Mouse (Mus musculus): ENCODE data around the gene Stab1. TPM values are rescaled to one million over a fixed set of nuclear protein-coding genes. Genes with fewer than 3 reads are reported as not detected.

Stab1 gene
- polyA plus RNA-seq, 1 experiment from 2014 or later = 43.7 TPM

DNA sequence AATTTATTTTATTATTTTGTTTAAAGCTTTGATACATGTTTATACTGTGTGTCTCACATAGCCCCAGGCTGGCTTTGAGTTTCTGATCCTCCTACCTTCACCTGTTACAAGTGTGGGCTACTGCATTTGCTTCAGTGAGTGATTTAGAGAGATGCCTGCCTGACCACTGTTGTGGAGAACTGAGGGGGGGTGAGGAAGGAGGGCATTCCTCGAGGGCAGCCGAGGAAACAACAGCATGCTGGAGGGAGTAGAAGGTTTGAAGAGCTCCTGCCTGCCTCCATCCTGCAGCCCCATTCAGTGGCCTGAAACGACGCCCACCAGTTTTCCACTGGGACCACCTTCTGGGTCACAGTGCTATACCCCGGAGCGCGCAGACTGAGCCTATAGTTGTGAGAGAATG, 3.0 kb downstream of the Stab1 start:
- no peak overlapping the region for H3K4me3 ChIP-seq
- peaks cover 6% of the 10 kb centered on the region for H3K36me3 ChIP-seq
- no peak for ATAC-seq (replicated peaks; ENCODE audit: insufficient number of reproducible peaks, insufficient read depth, low FRiP score, low read depth)
- H3K27ac ChIP-seq = no peak overlapping the region
- 0 out of 2 replicates have a peak overlapping the region, but pooled peaks have one; percentile 4 for H3K4me2 ChIP-seq
- H3K9ac ChIP-seq = no peak overlapping the region
- no peaks in the 10 kb centered on the region for H3K9me3 ChIP-seq (replicated peaks)
- 49% methylated on average over 7 of the region's 7 CpGs for WGBS
- peaks cover 5% of the 10 kb centered on the region; the same call in 1 of the 2 replicates for H3K27me3 ChIP-seq
- H3K4me1 ChIP-seq (replicated peaks) = peaks cover 50% of the 10 kb centered on the region

DNA sequence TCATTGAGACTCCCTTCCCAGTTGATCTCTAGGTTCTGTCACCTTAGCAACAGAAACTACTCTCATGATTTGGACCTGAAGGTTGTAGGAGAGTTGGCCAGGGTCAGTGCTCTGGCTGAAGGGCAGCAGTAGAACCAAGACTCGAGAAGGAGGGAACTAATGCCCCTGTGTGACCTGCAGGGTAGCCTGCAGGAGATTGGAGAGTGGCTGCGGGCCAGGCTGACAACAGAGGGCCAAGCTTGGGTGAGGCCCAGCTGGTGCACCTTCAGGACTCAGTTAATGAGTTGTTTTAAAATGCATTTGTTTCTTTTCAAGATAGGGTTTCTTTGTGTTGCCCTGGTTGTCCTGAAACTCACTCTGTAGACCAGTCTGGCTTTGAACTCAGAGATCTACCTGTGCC, 3.4 kb downstream of the Stab1 start:
- 62% methylated on average over 2 of the region's 2 CpGs for WGBS

DNA sequence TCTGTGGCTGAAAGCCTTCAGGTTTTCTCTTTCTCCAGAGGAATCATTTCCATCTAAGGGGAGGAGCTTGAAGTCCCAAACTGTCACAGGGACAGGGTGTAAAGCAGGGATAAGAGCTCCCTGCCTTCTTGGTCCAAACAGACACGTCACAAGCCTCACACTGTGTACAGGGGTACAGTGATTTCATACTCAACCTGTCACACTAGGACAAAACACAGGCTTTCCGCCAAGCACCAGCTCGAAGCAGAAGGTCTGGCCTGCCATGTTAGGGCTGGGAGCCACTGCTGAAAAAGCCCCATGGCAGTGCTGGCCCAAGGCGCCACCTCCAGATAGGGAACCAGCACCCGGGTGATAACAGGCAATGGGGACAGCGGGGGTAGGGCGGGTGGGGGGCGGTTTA, 4.4 kb downstream of the Stab1 start:
- Histone ChIP-seq H3K9me3 (replicated peaks) (no peaks in the 10 kb centered on the region), H3K36me3 (no peaks in the 10 kb centered on the region), H3K27me3 (peaks cover 5% of the 10 kb centered on the region; the same call in 1 of the 2 replicates), H3K4me1 (replicated peaks) (peaks cover 49% of the 10 kb centered on the region), H3K27ac (peak overlapping the region; percentile 25), H3K4me2 (no peak overlapping the region), H3K4me3 (no peak overlapping the region), H3K9ac (no peak overlapping the region)
- ATAC-seq (replicated peaks; ENCODE audit: insufficient number of reproducible peaks, insufficient read depth, low FRiP score, low read depth) = no peak; the same call in 1 of the 2 replicates
- WGBS = 29% methylated on average over 8 of the region's 8 CpGs

More for the DNA sequence above, 3.4 kb downstream of the Stab1 start:
- Histone ChIP-seq H3K9ac (no peak overlapping the region), H3K4me1 (replicated peaks) (peaks cover 54% of the 10 kb centered on the region), H3K36me3 (peaks cover 1% of the 10 kb centered on the region; the same call in 1 of the 2 replicates), H3K9me3 (replicated peaks) (no peaks in the 10 kb centered on the region), H3K27me3 (peaks cover 5% of the 10 kb centered on the region; the same call in 1 of the 2 replicates), H3K4me2 (no peak overlapping the region), H3K27ac (no peak overlapping the region), H3K4me3 (no peak overlapping the region)
- ATAC-seq (replicated peaks; ENCODE audit: insufficient number of reproducible peaks, insufficient read depth, low FRiP score, low read depth) = no peak

DNA sequence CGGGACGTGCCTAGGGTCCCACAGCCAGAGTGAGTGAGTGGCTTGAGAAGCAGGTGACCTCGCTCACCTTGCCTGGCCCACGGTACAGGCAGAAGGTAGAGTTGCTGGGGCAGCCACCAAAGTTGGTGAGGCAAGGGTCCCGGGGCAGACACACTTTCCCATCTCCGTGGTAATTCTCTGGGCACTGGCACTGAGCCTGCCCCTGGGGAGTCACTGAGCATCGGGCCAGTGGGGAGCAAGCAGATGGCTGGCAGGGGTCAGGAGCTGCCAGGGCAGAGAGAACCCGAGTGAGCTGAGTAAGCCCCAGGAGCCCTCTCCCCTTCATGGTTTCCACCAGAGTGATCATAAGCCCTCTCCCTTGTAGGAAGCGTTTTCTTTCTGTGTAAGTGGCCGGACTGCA, 6.8 kb downstream of the Stab1 start:
- Histone ChIP-seq H3K9ac (no peak overlapping the region), H3K4me3 (no peak overlapping the region), H3K4me1 (replicated peaks) (peaks cover 38% of the 10 kb centered on the region), H3K36me3 (no peaks in the 10 kb centered on the region), H3K27me3 (peaks cover 5% of the 10 kb centered on the region; the same call in 1 of the 2 replicates), H3K9me3 (replicated peaks) (no peaks in the 10 kb centered on the region), H3K27ac (no peak overlapping the region), H3K4me2 (no peak overlapping the region)
- ATAC-seq (replicated peaks; ENCODE audit: insufficient number of reproducible peaks, insufficient read depth, low FRiP score, low read depth) = no peak
- WGBS = 78% methylated on average over 10 of the region's 10 CpGs

DNA sequence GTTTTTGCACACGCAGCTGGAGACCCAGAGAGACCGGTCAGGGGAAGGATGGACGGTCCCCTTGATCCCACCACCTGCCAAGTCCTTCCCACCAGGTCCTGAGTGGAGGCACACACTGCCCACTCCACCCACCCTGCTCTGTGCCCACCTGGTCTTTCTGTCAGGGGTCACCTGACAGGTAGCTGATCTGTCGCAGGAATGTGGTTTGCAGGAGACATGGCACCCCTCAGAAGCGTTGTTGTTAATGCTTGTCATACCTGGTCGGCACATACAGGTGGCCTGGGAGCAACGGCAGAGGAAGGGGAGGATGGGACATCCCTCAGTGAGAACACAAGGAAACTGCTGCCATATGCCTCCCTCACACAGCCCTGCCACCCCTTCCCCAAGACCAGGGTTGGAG, 7.2 kb downstream of the Stab1 start:
- H3K4me1 ChIP-seq (replicated peaks) = peaks cover 34% of the 10 kb centered on the region
- H3K4me2 ChIP-seq = no peak overlapping the region
- H3K4me3 ChIP-seq = no peak overlapping the region
- no peaks in the 10 kb centered on the region for H3K36me3 ChIP-seq
- no peak overlapping the region for H3K27ac ChIP-seq
- no peak overlapping the region for H3K9ac ChIP-seq
- no peak for ATAC-seq (replicated peaks; ENCODE audit: insufficient number of reproducible peaks, insufficient read depth, low FRiP score, low read depth)
- H3K27me3 ChIP-seq = peaks cover 5% of the 10 kb centered on the region; the same call in 1 of the 2 replicates
- WGBS = 84% methylated on average over 7 of the region's 7 CpGs
- no peaks in the 10 kb centered on the region for H3K9me3 ChIP-seq (replicated peaks)

DNA sequence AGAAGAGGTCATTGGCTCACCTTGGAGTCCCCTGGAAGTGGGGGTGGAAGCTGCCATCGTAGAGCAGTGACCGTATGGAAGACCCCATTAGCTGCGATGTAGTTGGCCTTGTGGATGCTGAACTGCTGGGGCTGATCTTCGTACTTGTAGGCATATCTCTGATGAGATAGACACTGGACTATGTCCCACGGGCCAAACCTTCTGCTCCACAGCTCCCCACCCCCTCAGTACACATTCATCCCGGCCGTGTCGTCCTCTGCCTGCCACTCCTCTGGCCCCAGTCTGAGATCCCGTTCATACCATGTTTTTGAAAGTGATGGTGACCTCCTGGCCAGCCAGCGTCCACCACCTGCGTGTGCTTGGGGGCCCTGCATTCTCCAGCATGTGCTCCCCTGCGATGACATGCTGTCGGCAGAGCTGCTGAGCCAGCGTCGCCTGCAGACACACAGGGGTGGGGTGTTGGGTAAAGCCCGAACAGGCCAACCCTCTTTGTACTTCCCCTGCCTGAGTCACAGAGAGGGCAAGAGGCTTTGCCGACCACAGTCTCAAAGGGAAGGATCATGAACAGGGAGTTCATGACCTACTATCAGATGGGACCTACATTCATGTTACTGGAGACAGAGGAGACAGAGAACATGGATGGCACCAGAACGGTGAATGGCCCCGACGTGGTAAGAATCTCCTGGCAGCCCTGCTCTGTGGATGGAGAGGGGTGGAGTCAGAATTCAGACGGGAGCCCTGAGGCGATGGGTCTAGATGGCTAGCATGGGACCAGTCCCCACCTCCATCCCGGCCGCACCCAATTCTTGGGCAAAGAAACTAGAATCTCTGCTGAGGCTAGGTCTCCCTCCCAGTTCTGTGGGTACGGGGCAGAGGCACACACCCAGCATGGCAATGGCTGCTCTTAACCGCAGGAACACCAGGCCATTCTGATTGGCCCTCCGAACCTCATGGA, 8.0 kb downstream of the Stab1 start:
- H3K27me3 ChIP-seq = peaks cover 5% of the 10 kb centered on the region; the same call in 1 of the 2 replicates
- no peak overlapping the region for H3K4me2 ChIP-seq
- no peaks in the 10 kb centered on the region for H3K9me3 ChIP-seq (replicated peaks)
- H3K9ac ChIP-seq = no peak overlapping the region; the same call in 1 of the 2 replicates
- H3K27ac ChIP-seq = no peak overlapping the region
- 55% methylated on average over 27 of the region's 27 CpGs for WGBS
- no peaks in the 10 kb centered on the region for H3K36me3 ChIP-seq
- no peak overlapping the region for H3K4me3 ChIP-seq
- peaks cover 31% of the 10 kb centered on the region for H3K4me1 ChIP-seq (replicated peaks)
- no peak for ATAC-seq (replicated peaks; ENCODE audit: insufficient number of reproducible peaks, insufficient read depth, low FRiP score, low read depth)

DNA sequence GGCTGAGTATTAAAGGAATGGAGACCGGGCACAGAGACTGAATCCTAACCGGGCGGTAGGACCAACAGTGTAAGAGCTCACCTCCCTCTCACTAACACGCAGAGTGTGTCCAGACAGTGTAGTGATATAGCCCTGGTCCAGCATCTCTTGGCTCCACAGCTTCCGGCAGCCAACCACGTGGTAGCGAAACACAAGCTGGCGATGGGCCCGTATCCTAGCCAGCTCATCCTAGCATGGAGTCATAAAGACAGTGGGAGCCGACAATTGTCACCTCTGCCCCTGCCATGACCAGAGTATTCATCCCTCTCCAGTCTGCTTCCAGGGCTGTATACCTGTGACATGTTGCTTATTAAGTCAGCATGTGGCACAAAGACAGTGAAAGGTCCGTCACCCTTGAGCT, 22.7 kb downstream of the Stab1 start:
- no peak overlapping the region for H3K9ac ChIP-seq
- H3K9me3 ChIP-seq (replicated peaks) = no peaks in the 10 kb centered on the region
- no peak overlapping the region for H3K4me2 ChIP-seq
- ATAC-seq (replicated peaks; ENCODE audit: insufficient number of reproducible peaks, insufficient read depth, low FRiP score, low read depth) = no peak
- 88% methylated on average over 11 of the region's 11 CpGs for WGBS
- H3K27ac ChIP-seq = no peak overlapping the region
- peaks cover 31% of the 10 kb centered on the region for H3K36me3 ChIP-seq
- H3K4me3 ChIP-seq = no peak overlapping the region
- no peaks in the 10 kb centered on the region for H3K4me1 ChIP-seq (replicated peaks)
- no peaks in the 10 kb centered on the region for H3K27me3 ChIP-seq

DNA sequence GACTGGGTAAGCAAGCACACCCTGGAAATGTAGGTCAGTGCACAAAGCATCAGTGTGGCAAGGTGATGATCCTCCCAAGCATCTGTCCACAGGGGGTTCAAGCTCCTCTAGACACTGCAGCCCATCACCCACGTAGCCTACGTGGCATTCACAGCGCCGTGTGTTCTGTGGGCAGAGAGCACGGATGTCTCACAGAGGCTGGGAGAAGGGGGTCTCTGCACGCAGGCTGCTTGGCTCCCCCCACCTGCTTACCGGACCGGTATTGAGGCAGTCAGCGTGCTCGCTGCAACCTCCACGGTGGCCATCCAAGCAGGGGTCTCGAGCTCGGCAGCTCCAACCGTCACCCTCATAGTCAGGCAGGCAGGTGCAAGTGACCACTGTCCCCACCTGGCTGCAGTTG, 27.4 kb downstream of the Stab1 start:
- Histone ChIP-seq H3K9ac (no peak overlapping the region), H3K9me3 (replicated peaks) (no peaks in the 10 kb centered on the region), H3K27ac (no peak overlapping the region), H3K4me1 (replicated peaks) (peaks cover 13% of the 10 kb centered on the region), H3K4me2 (no peak overlapping the region), H3K36me3 (peaks cover 72% of the 10 kb centered on the region), H3K27me3 (no peaks in the 10 kb centered on the region), H3K4me3 (no peak overlapping the region)
- ATAC-seq (replicated peaks; ENCODE audit: insufficient number of reproducible peaks, insufficient read depth, low FRiP score, low read depth) = no peak
- WGBS = 93% methylated on average over 14 of the region's 14 CpGs

DNA sequence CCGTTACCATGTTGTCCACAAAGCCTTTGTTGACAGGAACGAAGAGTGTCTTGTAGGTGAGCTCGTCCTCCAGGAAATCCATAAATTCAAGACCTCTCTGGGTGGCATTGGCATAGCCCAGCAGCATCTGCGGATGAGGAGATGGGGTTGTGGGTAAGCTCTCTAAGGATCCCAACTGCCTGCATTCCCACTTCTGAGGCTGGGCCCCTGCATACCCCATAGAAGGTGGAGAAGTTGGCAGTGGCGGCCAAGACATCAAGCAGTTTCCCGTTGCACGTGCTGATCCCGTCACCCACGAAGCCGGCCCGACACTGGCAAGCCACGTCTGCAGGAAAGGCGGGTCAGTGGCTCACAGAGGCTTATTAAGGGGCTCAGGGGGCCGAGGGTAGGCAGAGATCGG, 28.3 kb downstream of the Stab1 start:
- Histone ChIP-seq H3K9ac (no peak overlapping the region), H3K9me3 (replicated peaks) (no peaks in the 10 kb centered on the region), H3K27me3 (no peaks in the 10 kb centered on the region), H3K4me3 (no peak overlapping the region), H3K4me2 (no peak overlapping the region), H3K27ac (no peak overlapping the region), H3K36me3 (peaks cover 80% of the 10 kb centered on the region), H3K4me1 (replicated peaks) (peaks cover 13% of the 10 kb centered on the region)
- 89% methylated on average over 15 of the region's 15 CpGs for WGBS
- no peak for ATAC-seq (replicated peaks; ENCODE audit: insufficient number of reproducible peaks, insufficient read depth, low FRiP score, low read depth)

DNA sequence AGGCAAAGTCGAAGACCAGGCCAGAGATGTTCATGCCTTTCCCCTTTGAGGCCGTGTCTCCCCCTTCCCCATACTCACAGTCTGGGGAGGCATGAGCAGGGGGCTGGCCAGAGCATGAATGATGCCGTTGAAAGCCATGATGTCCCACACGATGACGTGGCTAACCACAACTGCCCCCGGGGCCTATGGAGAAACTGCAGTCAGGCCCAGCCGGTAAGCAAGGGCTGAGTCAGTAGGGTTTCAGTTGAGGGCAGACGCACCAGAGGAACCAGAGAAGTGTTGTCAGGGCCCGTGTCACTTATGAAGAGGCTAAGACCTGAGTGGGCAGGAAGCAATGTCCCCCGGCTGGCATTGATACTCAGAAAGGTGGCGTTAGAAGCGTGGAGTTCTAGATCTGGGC, 28.8 kb downstream of the Stab1 start:
- peaks cover 15% of the 10 kb centered on the region for H3K4me1 ChIP-seq (replicated peaks)
- no peak overlapping the region for H3K9ac ChIP-seq
- H3K4me3 ChIP-seq = no peak overlapping the region
- no peak for ATAC-seq (replicated peaks; ENCODE audit: insufficient number of reproducible peaks, insufficient read depth, low FRiP score, low read depth)
- no peak overlapping the region for H3K27ac ChIP-seq
- no peaks in the 10 kb centered on the region for H3K9me3 ChIP-seq (replicated peaks)
- 81% methylated on average over 12 of the region's 12 CpGs for WGBS
- peaks cover 83% of the 10 kb centered on the region for H3K36me3 ChIP-seq
- no peaks in the 10 kb centered on the region for H3K27me3 ChIP-seq
- no peak overlapping the region for H3K4me2 ChIP-seq

DNA sequence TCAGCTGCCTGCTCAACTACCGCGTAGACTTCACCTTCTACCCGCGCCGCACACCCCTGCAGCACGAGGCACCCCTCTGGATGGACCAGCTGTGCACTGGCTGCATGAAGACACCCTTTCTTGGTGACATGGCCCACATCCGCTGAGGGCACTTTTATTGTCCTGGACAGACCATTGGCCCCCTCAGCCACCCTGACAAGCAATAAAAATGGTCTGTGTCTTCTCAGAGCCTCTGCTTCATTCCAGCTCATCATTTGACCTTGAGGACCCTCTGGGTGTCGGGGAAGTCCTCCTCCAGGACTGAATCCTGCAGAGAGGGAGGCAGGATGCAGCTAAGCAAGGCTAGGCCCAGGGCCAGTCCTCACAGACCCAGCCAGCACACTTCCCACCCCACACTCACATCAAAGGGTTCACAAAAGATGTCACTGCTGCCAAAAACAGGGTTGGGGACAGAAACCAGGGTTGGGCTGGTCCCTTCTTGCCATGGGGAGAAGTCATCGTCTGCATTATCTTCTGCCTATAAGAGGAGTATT, 29.5 kb downstream of the Stab1 start:
- no peak overlapping the region for H3K27ac ChIP-seq
- H3K9ac ChIP-seq = no peak overlapping the region
- no peak for ATAC-seq (replicated peaks; ENCODE audit: insufficient number of reproducible peaks, insufficient read depth, low FRiP score, low read depth)
- H3K4me2 ChIP-seq = no peak overlapping the region
- no peaks in the 10 kb centered on the region for H3K9me3 ChIP-seq (replicated peaks)
- no peak overlapping the region for H3K4me3 ChIP-seq
- H3K36me3 ChIP-seq = peaks cover 84% of the 10 kb centered on the region
- H3K27me3 ChIP-seq = no peaks in the 10 kb centered on the region
- H3K4me1 ChIP-seq (replicated peaks) = peaks cover 22% of the 10 kb centered on the region
- WGBS = 84% methylated on average over 9 of the region's 9 CpGs

Data from heart, embryonic 15.5 days (tissue).